Mouse (Mus musculus): ENCODE data around the gene A730049H05Rik.

DNA sequence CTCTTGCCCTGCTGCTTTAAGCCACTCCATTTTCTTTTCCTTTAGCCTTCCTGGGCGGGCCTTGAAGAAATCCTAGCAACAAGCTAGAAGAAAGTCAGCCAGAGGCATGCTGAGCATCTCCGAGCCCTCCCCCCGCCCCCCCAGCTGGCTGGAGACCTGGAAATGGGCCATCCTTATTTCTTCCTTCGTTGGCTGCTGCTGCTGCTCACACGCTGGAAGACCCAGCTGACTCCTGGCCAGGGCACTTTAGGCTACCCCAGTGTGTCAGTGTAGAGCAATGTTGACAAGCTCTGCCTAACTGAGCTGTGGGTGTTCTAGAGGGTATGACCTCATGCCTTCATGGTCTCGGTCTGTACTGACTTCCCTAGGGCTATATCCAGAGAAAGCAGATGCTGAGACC, 13.1 kb upstream of the A730049H05Rik start:
- TF ChIP-seq POLR2A (IDR thresholded peaks at IDR 0.05; ENCODE audit: borderline replicate concordance, insufficient read depth, low read length) (no peak), CTCF (IDR thresholded peaks at IDR 0.05; ENCODE audit: borderline replicate concordance, insufficient read depth, low read depth, low read length) (no peak)

Data from cerebellum, adult 2 months (tissue).